14 mouse cellular contexts compared by ENCODE assay signal in the genomic region with DNA sequence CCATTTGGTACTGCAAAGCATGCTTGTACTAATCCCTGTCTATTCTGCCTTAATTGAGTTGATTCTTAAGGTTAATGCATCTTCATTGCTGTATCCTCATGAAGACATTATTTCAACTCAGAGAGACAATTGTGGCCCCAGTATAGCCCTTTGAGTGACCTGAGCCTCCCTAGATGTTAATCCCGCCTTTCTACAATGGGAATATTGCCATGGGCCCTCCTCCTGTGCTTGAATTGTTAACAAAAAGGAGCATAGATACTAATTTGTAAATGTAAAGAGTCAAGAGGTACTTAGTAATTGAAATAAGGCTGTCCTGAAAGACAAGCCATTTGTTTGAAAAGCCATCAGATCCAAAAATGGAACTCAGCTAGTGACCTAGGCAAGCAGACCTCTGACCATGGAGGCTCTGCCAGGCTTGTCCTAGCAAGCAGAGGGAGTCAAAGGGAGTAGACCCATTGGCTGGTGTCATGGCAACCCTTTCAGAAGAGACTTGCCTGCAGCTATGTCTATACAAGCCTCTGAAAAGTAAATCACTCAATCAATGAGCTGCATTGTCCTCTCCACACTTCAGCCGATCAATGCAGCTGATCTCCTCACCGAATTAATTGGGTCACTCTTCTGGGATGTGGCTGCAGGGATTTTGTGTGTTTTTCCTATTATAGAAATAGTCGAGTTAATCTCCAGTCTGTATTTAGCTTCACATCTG.
DNase-seq lines count a peak whose midpoint lies in the region; ATAC-seq and TF ChIP-seq lines count a peak whose summit lies in the region.
"Had no signal": no experiment of that assay in that cellular context is flagged by ENCODE, and none has a peak within 500 bp of the region (broad histone marks: within the 10 kb centered on the region; RNA-seq: fewer than 3 reads in every experiment).

No protein-coding gene starts in this region.

- H3K36me3 ChIP-seq in ES-E14 (ENCODE audit: control insufficient read depth, insufficient read depth, low read length, poor library complexity, severe bottlenecking) = no peaks in the 10 kb centered on the region
- no peaks in the 10 kb centered on the region for H3K36me3 ChIP-seq in forebrain, embryonic 15.5 days
- H3K36me3 ChIP-seq in midbrain, embryonic 13.5 days = no peaks in the 10 kb centered on the region
- H3K36me3 ChIP-seq: embryonic facial prominence, embryonic 13.5 days had no signal

- H3K27me3 ChIP-seq in forebrain, embryonic 15.5 days = no peaks in the 10 kb centered on the region
- H3K27me3 ChIP-seq in midbrain, embryonic 13.5 days = peaks cover 77% of the 10 kb centered on the region
- H3K27me3 ChIP-seq: embryonic facial prominence, embryonic 13.5 days had no signal

- DNase-seq in ES-E14 (ENCODE audit: low read depth, low spot score) = peak; percentile 46
- DNase-seq in embryo, embryonic 10.5 days (ENCODE audit: low spot score) = peak; percentile 86
- DNase-seq in kidney, postnatal 10 days = no peak
- no peak for DNase-seq in cerebellum, postnatal 25 days
- DNase-seq in layer of hippocampus, adult 8-10 months (ENCODE audit: low spot score in 2 of 2) = no peak
- no peak for DNase-seq in adrenal gland, adult (ENCODE audit: inconsistent age in 2 of 2, low spot score in 1 of 2)
- DNase-seq: adrenal gland, postnatal 14 days; heart, postnatal 36 days; lung, postnatal 14 days had no signal

- H3K27ac ChIP-seq in ES-E14 (ENCODE audit: insufficient read depth, low read depth, low read length, poor library complexity, severe bottlenecking) = no peak overlapping the region
- H3K27ac ChIP-seq in forebrain, embryonic 15.5 days (replicated peaks) = no peak overlapping the region
- H3K27ac ChIP-seq in midbrain, embryonic 13.5 days = no peak overlapping the region
- H3K27ac ChIP-seq: embryonic facial prominence, embryonic 13.5 days; liver, embryonic 14.5 days had no signal

- H3K9ac ChIP-seq in ES-E14 (ENCODE audit: insufficient read depth, low read depth, low read length, poor library complexity, severe bottlenecking) = no peak overlapping the region
- no peak overlapping the region for H3K9ac ChIP-seq in forebrain, embryonic 15.5 days (replicated peaks)
- H3K9ac ChIP-seq in midbrain, embryonic 13.5 days (replicated peaks) = no peak overlapping the region
- H3K9ac ChIP-seq: embryonic facial prominence, embryonic 13.5 days; liver, embryonic 14.5 days had no signal

- ATAC-seq in forebrain, embryonic 15.5 days (replicated peaks) = 0 out of 2 replicates have a peak, but pooled peaks have one; percentile 58
- ATAC-seq in midbrain, embryonic 13.5 days = peak; percentile 86

- in situ Hi-C loops in ES-E14 (cut with MboI; ENCODE audit: low sequenced_read_pairs in 2 of 2, unreplicated experiment in 2 of 2) = no loop called here

- no peaks in the 10 kb centered on the region for H3K9me3 ChIP-seq in ES-E14 (ENCODE audit: control insufficient read depth, insufficient read depth, low read depth, low read length)
- H3K9me3 ChIP-seq in forebrain, embryonic 15.5 days = no peaks in the 10 kb centered on the region
- no peaks in the 10 kb centered on the region; the same call in 1 of the 2 replicates for H3K9me3 ChIP-seq in midbrain, embryonic 13.5 days

- H3K4me1 ChIP-seq in ES-E14 (ENCODE audit: control insufficient read depth in 2 of 2, insufficient read depth in 2 of 2, low read length in 2 of 2, poor library complexity in 1 of 2) = no peaks in the 10 kb centered on the region
- H3K4me1 ChIP-seq in forebrain, embryonic 15.5 days = 0 out of 2 replicates have a peak, but pooled peaks cover 7% of the 10 kb centered on the region
- H3K4me1 ChIP-seq in midbrain, embryonic 13.5 days (replicated peaks) = peaks cover 10% of the 10 kb centered on the region
- H3K4me1 ChIP-seq: embryonic facial prominence, embryonic 13.5 days had no signal

- no peak overlapping the region for H3K4me3 ChIP-seq in ES-E14 (ENCODE audit: insufficient read depth in 1 of 2, low read depth in 1 of 2, low read length in 2 of 2, poor library complexity in 1 of 2, severe bottlenecking in 1 of 2)
- H3K4me3 ChIP-seq in forebrain, embryonic 15.5 days = no peak overlapping the region
- no peak overlapping the region for H3K4me3 ChIP-seq in midbrain, embryonic 13.5 days (replicated peaks)
- H3K4me3 ChIP-seq: embryonic facial prominence, embryonic 13.5 days; myocyte had no signal

- 11% methylated on average over 4 of the region's 4 CpGs for WGBS in forebrain, embryonic 15.5 days
- WGBS in midbrain, embryonic 13.5 days = 3% methylated on average over 4 of the region's 4 CpGs

- H3K4me2 ChIP-seq in forebrain, embryonic 15.5 days (replicated peaks) = no peak overlapping the region
- H3K4me2 ChIP-seq in midbrain, embryonic 13.5 days (replicated peaks) = no peak overlapping the region
- H3K4me2 ChIP-seq: embryonic facial prominence, embryonic 13.5 days had no signal

TF ChIP-seq in ES-E14, 5 proteins besides CTCF, POLR2A, EP300 and RAD21:
- no peak for TF ChIP-seq MAFK (IDR thresholded peaks at IDR 0.05; ENCODE audit: insufficient read depth, low read depth, low read length)
- no peak for TF ChIP-seq ZNF384 (IDR thresholded peaks at IDR 0.05; ENCODE audit: low read depth, low read length)
- TF ChIP-seq ZC3H11A (IDR thresholded peaks at IDR 0.05; ENCODE audit: borderline replicate concordance, low read depth, low read length) = no peak
TF ChIP-seq in ES-E14: peak in this region for 0.

Comparison
In these comparisons a context has a peak if more than half of its experiments do, and no peak if none do; other contexts are left out.
1. DNase-seq: peak in ES-E14 (single experiment) and embryo, embryonic 10.5 days (single experiment); none in kidney, postnatal 10 days (single experiment), cerebellum, postnatal 25 days (0 of 2), layer of hippocampus, adult 8-10 months (0 of 2) and adrenal gland, adult (0 of 2).